Mouse (Mus musculus): ENCODE data around the gene Ccdc153. TPM values are rescaled to one million over a fixed set of nuclear protein-coding genes. Genes with fewer than 3 reads are reported as not detected.

The Ccdc153 gene
- polyA plus RNA-seq, 1 experiment from 2014 or later = not detected

GRCm38 (mm10) chr9:44243621-44244020 is 3.1 kb downstream of the Ccdc153 start:
- no peak for ATAC-seq
- no peaks in the 10 kb centered on the region for H3K27me3 ChIP-seq (replicated peaks)
- WGBS = 50% methylated on average over 2 of the region's 2 CpGs

DNA sequence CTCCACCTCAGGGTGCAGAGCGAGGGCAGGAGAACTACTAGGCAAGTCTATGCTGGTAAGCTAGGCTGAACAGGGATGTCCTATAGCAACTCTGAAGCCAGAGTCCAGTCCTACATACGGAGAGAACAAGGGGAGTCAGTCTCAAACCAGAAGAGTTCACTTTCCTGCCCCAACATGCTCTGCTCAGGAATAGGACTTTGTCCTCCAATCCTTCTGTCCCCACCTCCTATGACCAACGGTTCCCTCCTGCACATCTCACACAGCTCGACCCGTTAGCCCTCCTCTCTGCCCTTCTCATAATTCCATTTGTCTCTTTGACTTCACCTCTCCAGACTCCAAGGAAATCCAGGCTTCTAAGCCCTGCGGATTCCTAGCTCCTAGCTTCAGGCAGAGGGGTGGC is 7.4 kb downstream of the Ccdc153 start:
- 75% methylated on average over 6 of the region's 6 CpGs for WGBS
- ATAC-seq = no peak
- Histone ChIP-seq H3K9me3 (no peaks in the 10 kb centered on the region), H3K4me3 (replicated peaks) (no peak overlapping the region), H3K4me2 (replicated peaks) (no peak overlapping the region), H3K9ac (no peak overlapping the region), H3K36me3 (no peaks in the 10 kb centered on the region), H3K27ac (no peak overlapping the region), H3K4me1 (replicated peaks) (0 out of 2 replicates have a peak, but pooled peaks cover 8% of the 10 kb centered on the region), H3K27me3 (replicated peaks) (no peaks in the 10 kb centered on the region)

More at GRCm38 (mm10) chr9:44243621-44244020, 3.1 kb downstream of the Ccdc153 start:
- Histone ChIP-seq H3K4me1 (replicated peaks) (no peaks in the 10 kb centered on the region), H3K4me3 (replicated peaks) (no peak overlapping the region), H3K9ac (no peak overlapping the region), H3K27ac (no peak overlapping the region), H3K4me2 (replicated peaks) (no peak overlapping the region), H3K9me3 (no peaks in the 10 kb centered on the region), H3K36me3 (no peaks in the 10 kb centered on the region)

DNA sequence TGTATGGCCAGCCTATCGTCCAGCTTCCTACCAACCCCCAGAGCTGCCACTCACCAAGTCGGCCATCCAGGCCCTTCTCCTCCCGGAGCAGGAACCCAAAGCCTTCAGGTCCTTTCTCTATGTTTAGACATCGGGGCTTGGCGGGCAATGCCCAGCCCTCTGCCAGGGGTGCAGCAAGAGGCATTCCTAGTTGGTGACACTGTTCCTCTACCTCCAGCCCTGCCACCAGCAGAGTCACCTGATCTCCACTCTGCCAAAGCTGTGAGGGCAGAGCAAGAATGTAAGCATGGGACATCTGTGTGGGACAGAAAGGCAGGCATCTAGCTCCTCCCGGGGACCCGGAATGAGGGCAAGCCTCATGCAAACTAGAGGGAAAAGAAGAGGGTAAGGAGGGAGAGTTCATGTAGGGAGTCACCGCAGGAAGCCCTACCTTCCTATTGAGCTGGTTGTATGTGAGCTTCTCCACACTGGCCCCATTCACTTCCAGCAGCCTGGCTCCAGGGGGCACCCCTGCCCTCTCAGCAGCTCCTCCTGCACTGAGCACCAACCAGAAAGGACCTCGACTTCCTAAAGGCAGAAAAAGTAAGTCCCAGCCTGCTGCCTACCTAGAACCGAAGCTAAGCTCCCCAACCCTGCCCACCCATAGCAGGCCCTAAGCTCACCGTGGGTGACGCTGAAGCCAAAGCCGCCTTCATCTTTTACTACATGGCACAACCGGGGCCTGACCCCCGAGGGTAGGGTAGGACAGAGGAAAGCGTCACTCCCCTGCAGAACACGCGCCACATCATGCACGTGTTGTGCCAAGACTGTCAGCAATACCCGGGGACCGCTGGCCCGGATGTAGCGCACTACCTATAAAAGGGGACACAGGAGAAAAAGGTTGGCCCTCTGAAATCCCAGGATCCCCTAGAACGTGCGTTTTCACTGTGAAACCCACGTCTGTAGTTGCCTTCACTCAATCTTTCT is 9.0 kb downstream of the Ccdc153 start:
- no peak overlapping the region for H3K9ac ChIP-seq
- H3K4me3 ChIP-seq (replicated peaks) = no peak overlapping the region
- H3K27ac ChIP-seq = no peak overlapping the region
- H3K4me1 ChIP-seq (replicated peaks) = peaks cover 8% of the 10 kb centered on the region; the same call in 1 of the 2 replicates
- H3K9me3 ChIP-seq = no peaks in the 10 kb centered on the region
- H3K36me3 ChIP-seq = no peaks in the 10 kb centered on the region
- no peaks in the 10 kb centered on the region for H3K27me3 ChIP-seq (replicated peaks)
- 49% methylated on average over 26 of the region's 26 CpGs for WGBS
- peak; percentile 57 for ATAC-seq
- H3K4me2 ChIP-seq (replicated peaks) = peak overlapping the region; percentile 10; the same call in 1 of the 2 replicates

DNA sequence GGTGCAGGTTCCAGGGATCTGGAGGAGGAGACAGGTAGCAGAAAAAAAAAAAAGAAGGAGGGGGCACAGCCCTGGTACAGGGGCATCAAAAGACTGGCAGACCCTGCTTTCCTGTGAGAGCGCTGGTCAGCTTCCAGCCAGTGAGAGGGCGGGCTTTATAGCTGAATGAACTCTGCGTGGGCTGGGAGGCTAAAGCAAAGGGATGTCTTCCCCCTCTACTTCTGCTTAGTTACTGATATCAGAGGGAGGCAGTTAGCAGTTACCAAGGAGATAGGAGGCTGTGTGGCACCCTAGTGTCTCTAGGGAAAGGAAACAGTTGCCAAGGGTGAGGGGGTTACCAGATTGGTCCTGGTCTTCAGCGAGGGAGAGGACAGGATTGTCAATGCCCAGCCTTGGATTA is 10.0 kb downstream of the Ccdc153 start:
- H3K9ac ChIP-seq = no peak overlapping the region
- H3K4me1 ChIP-seq (replicated peaks) = peaks cover 11% of the 10 kb centered on the region; the same call in 1 of the 2 replicates
- 57% methylated on average over 4 of the region's 4 CpGs for WGBS

DNA sequence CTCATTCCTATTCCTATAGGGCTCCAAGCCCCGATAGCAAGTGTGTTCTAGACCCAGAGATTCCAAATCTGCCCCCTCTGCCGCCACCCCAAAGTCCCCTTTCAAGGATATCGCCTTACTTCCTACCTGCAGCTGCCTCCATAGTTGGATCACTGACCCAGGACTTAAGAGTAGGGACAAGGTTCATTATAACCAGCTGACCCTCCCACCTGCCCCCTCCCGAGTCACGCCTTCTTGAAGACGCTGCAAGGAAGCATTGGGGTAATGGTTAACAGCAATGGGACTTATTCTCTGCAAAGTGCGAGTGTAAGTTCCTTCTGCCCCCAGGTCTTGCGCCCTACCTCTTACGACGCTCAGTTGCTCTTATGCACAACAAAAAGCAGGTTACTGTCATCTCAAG is 10.8 kb downstream of the Ccdc153 start, which contains the start of gene Pdzd3:
Gene Pdzd3 (minus strand): TSS at position 158 of the 400 bp plus-strand sequence.
- Histone ChIP-seq H3K36me3 (no peaks in the 10 kb centered on the region), H3K27ac (0 out of 2 replicates have a peak within 1 kb of the TSS, but pooled peaks have one; percentile 3), H3K4me3 (replicated peaks) (peak within 1 kb of the TSS; percentile 22; the same call in 1 of the 2 replicates), H3K9ac (no peak within 1 kb of the TSS), H3K4me2 (replicated peaks) (peak within 1 kb of the TSS; percentile 43), H3K27me3 (replicated peaks) (no peaks in the 10 kb centered on the region), H3K9me3 (no peaks in the 10 kb centered on the region), H3K4me1 (replicated peaks) (peaks cover 11% of the 10 kb centered on the region; the same call in 1 of the 2 replicates)
- ATAC-seq = peak; percentile 84
- 62% methylated on average over 10 of the region's 10 CpGs for WGBS

More for the DNA sequence above, 10.0 kb downstream of the Ccdc153 start:
- no peaks in the 10 kb centered on the region for H3K9me3 ChIP-seq
- peak overlapping the region; percentile 43 for H3K4me2 ChIP-seq (replicated peaks)
- peak overlapping the region; percentile 22; the same call in 1 of the 2 replicates for H3K4me3 ChIP-seq (replicated peaks)
- H3K36me3 ChIP-seq = no peaks in the 10 kb centered on the region
- no peak for ATAC-seq
- no peak overlapping the region for H3K27ac ChIP-seq
- H3K27me3 ChIP-seq (replicated peaks) = no peaks in the 10 kb centered on the region

- WGBS = 75% methylated on average over 6 of the region's 6 CpGs
- Histone ChIP-seq H3K4me2 (replicated peaks) (no peak overlapping the region), H3K9me3 (no peaks in the 10 kb centered on the region), H3K9ac (no peak overlapping the region), H3K4me1 (replicated peaks) (peaks cover 11% of the 10 kb centered on the region; the same call in 1 of the 2 replicates), H3K27ac (no peak overlapping the region), H3K4me3 (replicated peaks) (no peak overlapping the region), H3K27me3 (replicated peaks) (no peaks in the 10 kb centered on the region), H3K36me3 (no peaks in the 10 kb centered on the region)
- no peak for ATAC-seq
Measured at GRCm38 (mm10) chr9:44253441-44253840, 13.0 kb downstream of the Ccdc153 start.

- no peaks in the 10 kb centered on the region for H3K9me3 ChIP-seq
- WGBS = 14% methylated on average over 5 of the region's 5 CpGs
- H3K27me3 ChIP-seq (replicated peaks) = no peaks in the 10 kb centered on the region
- peaks cover 8% of the 10 kb centered on the region; the same call in 1 of the 2 replicates for H3K4me1 ChIP-seq (replicated peaks)
- no peak overlapping the region for H3K9ac ChIP-seq
- no peak overlapping the region for H3K4me2 ChIP-seq (replicated peaks)
- ATAC-seq = no peak
- H3K27ac ChIP-seq = peak overlapping the region; percentile 15; the same call in 1 of the 2 replicates
- H3K36me3 ChIP-seq = no peaks in the 10 kb centered on the region
- H3K4me3 ChIP-seq (replicated peaks) = no peak overlapping the region
Measured at GRCm38 (mm10) chr9:44254508-44255135, 14.1 kb downstream of the Ccdc153 start.

- no peak overlapping the region for H3K4me3 ChIP-seq (replicated peaks)
- 0 out of 2 replicates have a peak overlapping the region, but pooled peaks have one; percentile 15 for H3K27ac ChIP-seq
- peaks cover 8% of the 10 kb centered on the region; the same call in 1 of the 2 replicates for H3K4me1 ChIP-seq (replicated peaks)
- 60% methylated on average over 6 of the region's 6 CpGs for WGBS
- H3K4me2 ChIP-seq (replicated peaks) = no peak overlapping the region
- no peaks in the 10 kb centered on the region for H3K9me3 ChIP-seq
- no peaks in the 10 kb centered on the region for H3K36me3 ChIP-seq
- no peak overlapping the region for H3K9ac ChIP-seq
- H3K27me3 ChIP-seq (replicated peaks) = no peaks in the 10 kb centered on the region
- no peak for ATAC-seq
Measured at GRCm38 (mm10) chr9:44255136-44255521, 14.7 kb downstream of the Ccdc153 start.

GRCm38 (mm10) chr9:44256213-44256612 is 15.7 kb downstream of the Ccdc153 start:
- no peak overlapping the region for H3K4me3 ChIP-seq (replicated peaks)
- H3K27me3 ChIP-seq (replicated peaks) = no peaks in the 10 kb centered on the region
- H3K9ac ChIP-seq = no peak overlapping the region
- no peak for ATAC-seq
- H3K4me1 ChIP-seq (replicated peaks) = peaks cover 8% of the 10 kb centered on the region; the same call in 1 of the 2 replicates
- no peak overlapping the region for H3K27ac ChIP-seq
- no peaks in the 10 kb centered on the region for H3K36me3 ChIP-seq
- WGBS = 75% methylated on average over 8 of the region's 8 CpGs
- no peak overlapping the region for H3K4me2 ChIP-seq (replicated peaks)
- no peaks in the 10 kb centered on the region for H3K9me3 ChIP-seq

GRCm38 (mm10) chr9:44259014-44259413 is 18.5 kb downstream of the Ccdc153 start:
- Histone ChIP-seq H3K9ac (no peak overlapping the region), H3K4me2 (replicated peaks) (no peak overlapping the region), H3K9me3 (no peaks in the 10 kb centered on the region), H3K27ac (no peak overlapping the region), H3K4me3 (replicated peaks) (no peak overlapping the region), H3K4me1 (replicated peaks) (peaks cover 3% of the 10 kb centered on the region; the same call in 1 of the 2 replicates), H3K27me3 (replicated peaks) (no peaks in the 10 kb centered on the region), H3K36me3 (no peaks in the 10 kb centered on the region)
- 81% methylated on average over 10 of the region's 10 CpGs for WGBS
- no peak for ATAC-seq

DNA sequence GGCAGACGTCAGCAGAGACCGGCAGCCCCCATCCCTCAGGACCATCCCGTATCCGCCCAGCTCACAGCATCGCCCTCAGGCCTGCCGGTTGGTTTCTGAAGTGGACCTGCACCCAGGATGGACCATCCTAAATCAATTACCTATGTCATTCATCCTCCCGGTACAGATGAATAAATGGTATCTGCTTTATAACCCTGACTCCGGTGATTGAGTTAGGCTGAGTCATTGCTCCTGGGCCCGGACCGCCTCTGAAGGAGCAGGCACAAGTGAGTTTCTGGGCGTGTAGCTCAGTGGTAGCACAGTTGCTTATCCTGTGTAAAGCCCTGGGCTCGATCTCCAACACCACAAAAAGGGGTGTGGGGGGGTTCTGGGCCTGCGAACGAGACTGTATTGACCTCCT is 20.9 kb downstream of the Ccdc153 start:
- H3K4me2 ChIP-seq (replicated peaks) = no peak overlapping the region
- no peaks in the 10 kb centered on the region for H3K4me1 ChIP-seq (replicated peaks)
- 0 out of 2 replicates have a peak, but pooled peaks have one; percentile 23 for ATAC-seq
- H3K9me3 ChIP-seq = no peaks in the 10 kb centered on the region
- H3K36me3 ChIP-seq = no peaks in the 10 kb centered on the region
- no peaks in the 10 kb centered on the region for H3K27me3 ChIP-seq (replicated peaks)
- WGBS = 73% methylated on average over 14 of the region's 14 CpGs
- no peak overlapping the region for H3K9ac ChIP-seq
- H3K4me3 ChIP-seq (replicated peaks) = no peak overlapping the region
- no peak overlapping the region for H3K27ac ChIP-seq

Measured in intestine, embryonic 15.5 days (tissue).